Mouse (Mus musculus): ENCODE measurements around the gene Gm45021. TPM values are rescaled to one million over a fixed set of nuclear protein-coding genes. Genes with fewer than 3 reads are reported as not detected.
"Not testable (repeated sequence)": the region's sequence is repeated elsewhere in the genome, so short reads cannot be mapped to it uniquely, and the experiment has no call there.

Gene Gm45021
- polyA plus RNA-seq, 1 experiment from 2014 or later = not detected

GRCm38 (mm10) chr6:48622186-48622843 is 32.9 kb downstream of the Gm45021 start:
- H3K36me3 ChIP-seq (ENCODE audit: control insufficient read depth, insufficient read depth, low read length) = peaks cover 18% of the 10 kb centered on the region
- H3K9me3 ChIP-seq (ENCODE audit: control insufficient read depth, low read length); H3K4me3 ChIP-seq (ENCODE audit: low read depth, low read length); ATAC-seq (ENCODE audit: low read depth); H3K4me1 ChIP-seq (ENCODE audit: control insufficient read depth, insufficient read depth, low read length); H3K9ac ChIP-seq (replicated peaks; ENCODE audit: low read depth, low read length); H3K4me2 ChIP-seq (ENCODE audit: low read depth, low read length); H3K27ac ChIP-seq (ENCODE audit: low read depth, low read length); H3K27me3 ChIP-seq (ENCODE audit: control insufficient read depth, insufficient read depth, low read length): not testable (repeated sequence)
- 90% methylated on average over 8 of the region's 8 CpGs for WGBS

- Histone ChIP-seq H3K36me3 (ENCODE audit: control insufficient read depth, insufficient read depth, low read length) (peaks cover 18% of the 10 kb centered on the region), H3K9ac (replicated peaks; ENCODE audit: low read depth, low read length) (no peak overlapping the region), H3K27me3 (ENCODE audit: control insufficient read depth, insufficient read depth, low read length) (0 out of 2 replicates have a peak, but pooled peaks cover 7% of the 10 kb centered on the region), H3K4me2 (ENCODE audit: low read depth, low read length) (no peak overlapping the region), H3K27ac (ENCODE audit: low read depth, low read length) (no peak overlapping the region), H3K9me3 (ENCODE audit: control insufficient read depth, low read length) (no peaks in the 10 kb centered on the region), H3K4me3 (ENCODE audit: low read depth, low read length) (no peak overlapping the region), H3K4me1 (ENCODE audit: control insufficient read depth, insufficient read depth, low read length) (no peaks in the 10 kb centered on the region)
- WGBS = 29% methylated on average over 1 of the region's 1 CpGs
- ATAC-seq (ENCODE audit: low read depth) = no peak
These were observed 34.0 kb downstream of the Gm45021 start for GRCm38 (mm10) chr6:48623460-48623859.

GRCm38 (mm10) chr6:48626464-48626863 is 37.1 kb downstream of the Gm45021 start, which contains the start of gene AI854703:
AI854703 (plus strand) TSS chr6:48626764.
- Histone ChIP-seq H3K27me3 (ENCODE audit: control insufficient read depth, insufficient read depth, low read length) (0 out of 2 replicates have a peak, but pooled peaks cover 7% of the 10 kb centered on the region), H3K9ac (replicated peaks; ENCODE audit: low read depth, low read length) (peak within 1 kb of the TSS; percentile 55), H3K4me2 (ENCODE audit: low read depth, low read length) (peak within 1 kb of the TSS; percentile 73), H3K27ac (ENCODE audit: low read depth, low read length) (no peak within 1 kb of the TSS), H3K4me1 (ENCODE audit: control insufficient read depth, insufficient read depth, low read length) (peaks cover 4% of the 10 kb centered on the region; the same call in 1 of the 2 replicates), H3K9me3 (ENCODE audit: control insufficient read depth, low read length) (no peaks in the 10 kb centered on the region), H3K4me3 (ENCODE audit: low read depth, low read length) (peak within 1 kb of the TSS; percentile 48), H3K36me3 (ENCODE audit: control insufficient read depth, insufficient read depth, low read length) (no peaks in the 10 kb centered on the region)
- WGBS = 31% methylated on average over 8 of the region's 8 CpGs
- no peak for ATAC-seq (ENCODE audit: low read depth)

- 0 out of 2 replicates have a peak, but pooled peaks cover 7% of the 10 kb centered on the region for H3K27me3 ChIP-seq (ENCODE audit: control insufficient read depth, insufficient read depth, low read length)
- H3K4me2 ChIP-seq (ENCODE audit: low read depth, low read length) = peak overlapping the region; percentile 73
- H3K4me1 ChIP-seq (ENCODE audit: control insufficient read depth, insufficient read depth, low read length) = peaks cover 4% of the 10 kb centered on the region; the same call in 1 of the 2 replicates
- WGBS = under 1% methylated on average over 32 of the region's 32 CpGs
- peak overlapping the region; percentile 55 for H3K9ac ChIP-seq (replicated peaks; ENCODE audit: low read depth, low read length)
- H3K9me3 ChIP-seq (ENCODE audit: control insufficient read depth, low read length) = no peaks in the 10 kb centered on the region
- no peak overlapping the region for H3K27ac ChIP-seq (ENCODE audit: low read depth, low read length)
- no peaks in the 10 kb centered on the region for H3K36me3 ChIP-seq (ENCODE audit: control insufficient read depth, insufficient read depth, low read length)
- peak overlapping the region; percentile 48 for H3K4me3 ChIP-seq (ENCODE audit: low read depth, low read length)
- peak; percentile 47; the same call in 1 of the 2 replicates for ATAC-seq (ENCODE audit: low read depth)
These were observed 37.6 kb downstream of the Gm45021 start for GRCm38 (mm10) chr6:48626984-48627383.

GRCm38 (mm10) chr6:48627511-48627924 is 38.1 kb downstream of the Gm45021 start:
- 0 out of 2 replicates have a peak, but pooled peaks cover 7% of the 10 kb centered on the region for H3K27me3 ChIP-seq (ENCODE audit: control insufficient read depth, insufficient read depth, low read length)
- H3K4me1 ChIP-seq (ENCODE audit: control insufficient read depth, insufficient read depth, low read length) = peaks cover 4% of the 10 kb centered on the region; the same call in 1 of the 2 replicates
- WGBS = 2% methylated on average over 7 of the region's 7 CpGs
- no peaks in the 10 kb centered on the region for H3K36me3 ChIP-seq (ENCODE audit: control insufficient read depth, insufficient read depth, low read length)
- no peak overlapping the region for H3K27ac ChIP-seq (ENCODE audit: low read depth, low read length)
- H3K9me3 ChIP-seq (ENCODE audit: control insufficient read depth, low read length) = no peaks in the 10 kb centered on the region
- H3K9ac ChIP-seq (replicated peaks; ENCODE audit: low read depth, low read length) = peak overlapping the region; percentile 55
- no peak for ATAC-seq (ENCODE audit: low read depth)
- peak overlapping the region; percentile 73 for H3K4me2 ChIP-seq (ENCODE audit: low read depth, low read length)
- H3K4me3 ChIP-seq (ENCODE audit: low read depth, low read length) = peak overlapping the region; percentile 48

- Histone ChIP-seq H3K27ac (ENCODE audit: low read depth, low read length) (no peak overlapping the region), H3K4me1 (ENCODE audit: control insufficient read depth, insufficient read depth, low read length) (peaks cover 4% of the 10 kb centered on the region; the same call in 1 of the 2 replicates), H3K9me3 (ENCODE audit: control insufficient read depth, low read length) (no peaks in the 10 kb centered on the region), H3K4me3 (ENCODE audit: low read depth, low read length) (no peak overlapping the region), H3K27me3 (ENCODE audit: control insufficient read depth, insufficient read depth, low read length) (0 out of 2 replicates have a peak, but pooled peaks cover 7% of the 10 kb centered on the region), H3K9ac (replicated peaks; ENCODE audit: low read depth, low read length) (no peak overlapping the region), H3K4me2 (ENCODE audit: low read depth, low read length) (no peak overlapping the region), H3K36me3 (ENCODE audit: control insufficient read depth, insufficient read depth, low read length) (no peaks in the 10 kb centered on the region)
- WGBS = 80% methylated on average over 3 of the region's 3 CpGs
- no peak for ATAC-seq (ENCODE audit: low read depth)
These were observed 39.0 kb downstream of the Gm45021 start for GRCm38 (mm10) chr6:48628377-48628776.

GRCm38 (mm10) chr6:48628808-48629660 is 39.6 kb downstream of the Gm45021 start:
- Histone ChIP-seq H3K4me1 (ENCODE audit: control insufficient read depth, insufficient read depth, low read length) (peaks cover 4% of the 10 kb centered on the region; the same call in 1 of the 2 replicates), H3K4me3 (ENCODE audit: low read depth, low read length) (peak overlapping the region; percentile 39), H3K4me2 (ENCODE audit: low read depth, low read length) (peak overlapping the region; percentile 74), H3K9me3 (ENCODE audit: control insufficient read depth, low read length) (no peaks in the 10 kb centered on the region), H3K27ac (ENCODE audit: low read depth, low read length) (peak overlapping the region; percentile 40; the same call in 1 of the 2 replicates), H3K27me3 (ENCODE audit: control insufficient read depth, insufficient read depth, low read length) (0 out of 2 replicates have a peak, but pooled peaks cover 7% of the 10 kb centered on the region), H3K36me3 (ENCODE audit: control insufficient read depth, insufficient read depth, low read length) (no peaks in the 10 kb centered on the region), H3K9ac (replicated peaks; ENCODE audit: low read depth, low read length) (peak overlapping the region; percentile 33)
- ATAC-seq (ENCODE audit: low read depth) = peak; percentile 79
- WGBS = 7% methylated on average over 45 of the region's 54 CpGs

- peak overlapping the region; percentile 74 for H3K4me2 ChIP-seq (ENCODE audit: low read depth, low read length)
- ATAC-seq (ENCODE audit: low read depth) = peak; percentile 52; the same call in 1 of the 2 replicates
- no peaks in the 10 kb centered on the region for H3K36me3 ChIP-seq (ENCODE audit: control insufficient read depth, insufficient read depth, low read length)
- peak overlapping the region; percentile 33 for H3K9ac ChIP-seq (replicated peaks; ENCODE audit: low read depth, low read length)
- H3K27ac ChIP-seq (ENCODE audit: low read depth, low read length) = no peak overlapping the region
- WGBS = 18% methylated on average over 13 of the region's 13 CpGs
- no peaks in the 10 kb centered on the region for H3K9me3 ChIP-seq (ENCODE audit: control insufficient read depth, low read length)
- H3K27me3 ChIP-seq (ENCODE audit: control insufficient read depth, insufficient read depth, low read length) = 0 out of 2 replicates have a peak, but pooled peaks cover 7% of the 10 kb centered on the region
- H3K4me1 ChIP-seq (ENCODE audit: control insufficient read depth, insufficient read depth, low read length) = peaks cover 4% of the 10 kb centered on the region; the same call in 1 of the 2 replicates
- H3K4me3 ChIP-seq (ENCODE audit: low read depth, low read length) = peak overlapping the region; percentile 39
These were observed 40.2 kb downstream of the Gm45021 start for GRCm38 (mm10) chr6:48629661-48630034.
